Mouse (Mus musculus) brain, adult 2 months (tissue): ENCODE measurements around the gene Sik3.

Source experiments
- DNase-seq: peaks from one replicate; pipeline ENCODE4 v3.0.0; 2011; ENCODE audit warnings: low read depth, low spot score

Sik3 gene

DNA sequence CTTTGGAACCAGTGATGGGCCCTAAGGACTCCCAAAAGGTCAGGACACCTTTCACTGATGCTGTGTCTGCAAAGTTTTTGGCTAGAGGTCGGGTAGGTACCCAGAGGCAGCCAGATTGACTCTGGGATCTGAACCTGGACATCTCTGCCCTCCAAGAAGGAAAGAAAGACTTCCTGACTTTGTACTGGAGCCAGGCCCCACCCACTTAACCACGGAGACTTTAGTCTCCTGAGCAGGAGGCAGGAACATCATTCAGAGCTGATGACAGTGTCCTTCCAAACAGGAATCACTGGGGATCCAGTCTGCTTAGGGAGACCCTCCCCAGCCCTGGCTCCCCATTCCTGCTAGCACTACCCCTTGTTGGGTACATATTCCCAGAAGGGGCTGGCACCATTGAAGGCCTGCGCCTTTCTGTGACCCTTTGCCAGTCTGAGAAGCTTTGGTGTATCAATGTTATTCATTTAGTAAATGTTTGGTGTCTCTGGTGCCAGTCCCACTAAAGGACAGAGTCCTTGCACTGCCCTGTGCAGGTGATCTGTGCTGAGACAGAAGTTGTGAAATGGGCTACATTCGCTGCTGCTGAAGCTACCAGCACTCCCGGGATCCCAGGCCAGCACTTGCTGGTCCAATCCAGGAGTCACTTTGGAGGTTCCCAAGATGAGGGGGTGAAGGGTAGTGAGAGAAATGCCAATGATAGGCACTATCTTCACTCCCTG, 212.5 kb downstream of the Sik3 start:
- no peak for DNase-seq

DNA sequence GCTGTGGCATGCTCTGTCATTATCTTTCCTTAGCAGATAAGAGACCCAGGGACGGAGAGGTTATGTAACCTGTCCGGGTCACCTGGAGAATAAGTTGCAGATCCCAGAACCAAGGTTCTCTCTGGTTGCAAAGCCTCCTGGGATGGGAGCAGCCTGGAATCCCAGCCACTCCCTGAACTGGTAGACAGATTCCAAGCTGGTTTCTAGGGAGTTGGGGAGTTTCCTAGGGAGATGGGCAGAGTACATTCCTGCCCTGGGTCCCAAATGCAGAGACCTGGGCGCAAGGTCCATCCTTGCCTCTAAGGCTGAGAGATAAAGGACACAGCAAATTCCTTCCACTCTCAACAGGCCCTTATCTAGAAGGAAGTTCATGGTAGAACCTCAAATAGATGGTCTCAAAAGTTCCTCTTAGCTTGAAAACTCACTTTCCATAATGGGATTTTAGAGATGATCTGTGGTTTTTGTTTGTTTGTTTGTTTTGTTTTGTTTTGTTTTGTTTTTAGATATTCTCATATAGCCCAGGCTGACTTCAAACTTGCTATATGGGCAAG, 214.5 kb downstream of the Sik3 start:
- DNase-seq, result no peak

DNA sequence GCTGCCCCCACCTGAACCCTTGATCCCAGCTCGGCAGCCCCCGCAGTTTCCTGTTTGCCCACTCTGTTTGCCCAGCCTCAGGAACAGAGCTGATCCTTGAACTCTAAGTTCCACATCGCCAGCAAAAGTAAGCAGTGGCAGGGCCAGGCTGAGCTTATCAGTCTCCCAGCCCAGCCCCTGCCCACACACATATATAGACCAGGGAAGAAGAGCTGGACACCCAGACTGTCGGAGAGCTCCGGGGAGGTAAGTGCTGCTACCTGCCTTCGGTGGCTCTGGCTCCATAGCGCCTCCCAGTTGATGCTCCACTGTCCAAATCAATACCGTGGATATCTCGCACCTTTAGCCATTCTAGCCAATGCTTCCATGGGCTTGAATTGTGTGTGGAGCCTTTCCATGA, 215.9 kb downstream of the Sik3 start, which contains the start of gene Apoa1:
Gene Apoa1 (plus strand): TSS at position 90 of the 400 bp plus-strand sequence.
- no peak for DNase-seq

DNA sequence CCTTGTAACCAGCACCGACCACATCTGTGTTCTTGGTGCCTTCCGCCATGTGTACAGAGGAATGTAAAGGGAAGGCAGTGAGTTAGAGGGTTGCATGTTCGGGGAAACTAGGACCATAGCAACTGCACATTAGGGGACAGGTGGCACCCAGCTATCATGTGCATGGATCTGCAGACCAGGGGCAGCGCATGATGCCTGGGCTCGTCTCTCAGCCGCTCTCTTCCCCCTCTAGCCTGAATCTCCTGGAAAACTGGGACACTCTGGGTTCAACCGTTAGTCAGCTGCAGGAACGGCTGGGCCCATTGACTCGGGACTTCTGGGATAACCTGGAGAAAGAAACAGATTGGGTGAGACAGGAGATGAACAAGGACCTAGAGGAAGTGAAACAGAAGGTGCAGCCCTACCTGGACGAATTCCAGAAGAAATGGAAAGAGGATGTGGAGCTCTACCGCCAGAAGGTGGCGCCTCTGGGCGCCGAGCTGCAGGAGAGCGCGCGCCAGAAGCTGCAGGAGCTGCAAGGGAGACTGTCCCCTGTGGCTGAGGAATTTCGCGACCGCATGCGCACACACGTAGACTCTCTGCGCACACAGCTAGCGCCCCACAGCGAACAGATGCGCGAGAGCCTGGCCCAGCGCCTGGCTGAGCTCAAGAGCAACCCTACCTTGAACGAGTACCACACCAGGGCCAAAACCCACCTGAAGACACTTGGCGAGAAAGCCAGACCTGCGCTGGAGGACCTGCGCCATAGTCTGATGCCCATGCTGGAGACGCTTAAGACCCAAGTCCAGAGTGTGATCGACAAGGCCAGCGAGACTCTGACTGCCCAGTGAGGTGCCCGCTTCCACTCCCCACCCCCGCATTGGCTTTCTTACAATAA, 217.2 kb downstream of the Sik3 start:
- peak; percentile 98 for DNase-seq

DNA sequence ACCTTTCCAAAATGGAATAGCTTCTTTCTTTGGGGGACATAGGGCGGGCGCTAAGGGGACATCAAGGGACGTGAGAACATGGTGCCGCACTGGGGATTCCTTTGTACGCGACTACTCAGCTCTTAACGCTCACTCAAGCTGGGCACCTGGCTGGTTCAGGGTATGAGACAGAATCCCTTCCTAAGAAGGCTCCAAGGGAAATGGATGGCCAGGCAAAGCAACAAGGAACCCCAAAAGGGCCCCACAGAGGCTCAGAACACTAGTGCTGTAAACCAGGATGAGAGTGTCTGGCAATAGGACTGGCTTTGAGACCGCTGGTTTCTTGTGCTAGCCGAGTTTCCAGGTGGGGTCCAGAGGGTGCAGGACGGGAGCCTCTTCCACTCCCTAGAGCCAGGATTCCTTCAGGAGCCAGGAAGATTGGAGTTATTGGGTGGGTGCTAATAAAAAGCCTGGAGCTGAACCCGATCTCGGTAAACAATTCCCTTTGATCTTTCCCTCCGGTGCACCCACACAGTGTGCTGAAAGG, 217.9 kb downstream of the Sik3 start:
- no peak for DNase-seq

DNA sequence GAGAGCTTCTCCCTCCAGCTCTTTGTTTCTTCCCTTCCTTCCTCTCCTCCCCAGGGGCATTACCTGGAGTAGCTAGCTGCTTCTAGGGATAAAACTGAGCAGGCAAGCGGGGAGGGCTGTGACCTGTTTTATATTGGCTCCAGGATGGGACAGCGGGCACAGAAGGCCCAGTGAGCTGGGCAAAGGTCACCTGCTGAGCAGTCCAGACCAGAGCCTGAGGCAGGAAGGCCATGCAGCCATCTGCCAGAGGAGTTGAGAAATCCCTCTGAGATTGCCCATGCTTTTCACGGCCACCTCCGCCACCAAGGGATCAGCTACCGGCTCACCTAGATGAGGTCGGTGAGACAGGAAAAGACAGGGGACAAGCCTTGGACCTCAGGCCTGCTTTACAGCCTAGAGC, 222.6 kb downstream of the Sik3 start:
- DNase-seq, result peak; percentile 57

DNA sequence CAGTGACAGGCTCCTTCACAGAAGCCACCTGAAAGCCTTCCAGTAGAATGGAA, 222.8 kb downstream of the Sik3 start, which contains the start of gene Apoc3:
Gene Apoc3 (minus strand): TSS at position 41 of the 53 bp plus-strand sequence.
- DNase-seq, result no peak

DNA sequence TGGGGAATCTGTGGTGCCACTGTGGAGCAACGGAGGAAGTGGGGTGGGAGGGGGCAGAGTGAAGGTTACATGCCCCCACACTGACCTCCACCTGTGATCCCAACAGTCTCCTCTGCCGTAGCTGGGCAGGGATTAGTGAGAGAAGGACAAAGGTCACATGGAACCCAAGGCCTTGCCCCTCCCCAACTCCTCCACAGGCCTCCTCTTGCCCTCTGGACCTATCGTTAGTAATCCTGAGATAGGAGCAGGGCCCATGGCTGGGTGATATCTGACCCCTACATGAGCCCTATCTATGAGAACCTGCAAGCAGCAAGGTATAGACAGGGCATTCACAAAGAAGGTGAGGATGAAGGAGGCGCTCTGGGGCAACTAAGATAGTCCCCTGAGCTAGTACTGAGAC, 223.0 kb downstream of the Sik3 start:
- DNase-seq, result no peak

DNA sequence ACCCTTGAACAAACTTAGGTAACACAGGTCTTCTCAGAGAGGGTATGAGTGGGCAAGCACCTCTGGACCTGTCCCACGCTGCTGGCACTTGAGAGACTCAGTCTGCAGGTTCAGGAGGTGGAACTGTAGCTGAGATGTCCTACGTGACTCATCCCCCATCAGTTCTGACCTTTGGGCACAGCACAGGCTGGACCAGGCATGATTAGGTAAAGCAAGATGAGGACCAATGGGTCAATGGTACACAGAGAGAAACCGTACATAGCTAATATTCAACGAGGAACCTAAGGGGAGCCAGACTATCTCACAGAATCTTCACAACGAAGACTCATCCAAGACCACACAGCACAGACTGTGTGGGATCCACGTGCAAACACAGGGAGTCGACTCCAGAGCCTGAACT, 226.2 kb downstream of the Sik3 start:
- DNase-seq, result no peak

DNA sequence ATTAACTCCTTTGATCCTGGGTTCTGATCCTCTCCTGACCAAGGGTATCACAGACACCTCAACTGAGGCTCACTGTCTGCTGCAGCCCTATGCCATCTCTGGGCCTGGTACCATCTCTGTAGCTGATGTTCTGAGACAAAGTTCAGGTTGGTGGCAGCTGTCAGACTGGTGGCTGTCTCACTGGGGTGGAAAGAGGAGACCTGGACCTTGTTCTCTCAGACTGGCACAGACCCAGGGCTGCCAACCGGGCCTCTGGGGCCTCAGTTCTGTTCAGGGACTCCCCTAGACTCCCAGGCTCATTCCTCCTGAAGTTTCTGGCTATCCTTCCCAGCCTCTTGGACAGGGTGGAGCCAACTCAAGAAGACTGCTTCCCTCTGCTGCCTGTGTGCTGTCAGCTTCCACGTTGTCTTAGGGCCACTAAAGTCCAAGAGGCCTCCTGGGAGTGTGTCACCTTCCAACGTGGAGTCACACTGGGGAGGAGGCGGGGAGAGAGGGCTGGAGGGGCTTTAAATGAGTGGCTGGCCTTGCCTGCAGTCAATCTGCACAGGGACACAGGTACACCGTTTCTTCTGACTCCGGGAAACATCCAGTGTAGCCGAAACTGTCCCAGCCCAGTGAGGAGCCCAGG, 228.0 kb downstream of the Sik3 start, which contains the start of gene Apoa4:
Gene Apoa4 (plus strand): TSS at position 171 of the 628 bp plus-strand sequence.
- no peak for DNase-seq

DNA sequence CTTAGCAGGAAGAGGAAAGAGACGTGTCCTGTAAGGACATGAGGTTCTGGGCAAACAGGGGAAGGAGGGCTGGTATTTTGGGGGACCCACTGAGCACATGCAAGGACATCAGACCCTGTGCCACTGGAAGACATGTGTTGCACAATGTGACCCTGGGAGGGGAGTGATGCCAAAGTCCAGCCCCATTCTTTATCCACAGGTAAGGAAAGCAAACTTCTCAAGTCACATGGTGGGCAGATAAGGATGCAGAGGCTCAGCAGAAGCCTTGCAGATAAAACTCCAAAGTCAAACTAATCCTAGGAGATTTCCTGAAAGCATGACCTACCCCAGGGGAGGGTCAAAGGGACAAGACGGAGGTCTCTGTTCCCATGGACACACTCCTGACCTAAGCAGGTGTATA, 229.2 kb downstream of the Sik3 start:
- DNase-seq, result no peak

DNA sequence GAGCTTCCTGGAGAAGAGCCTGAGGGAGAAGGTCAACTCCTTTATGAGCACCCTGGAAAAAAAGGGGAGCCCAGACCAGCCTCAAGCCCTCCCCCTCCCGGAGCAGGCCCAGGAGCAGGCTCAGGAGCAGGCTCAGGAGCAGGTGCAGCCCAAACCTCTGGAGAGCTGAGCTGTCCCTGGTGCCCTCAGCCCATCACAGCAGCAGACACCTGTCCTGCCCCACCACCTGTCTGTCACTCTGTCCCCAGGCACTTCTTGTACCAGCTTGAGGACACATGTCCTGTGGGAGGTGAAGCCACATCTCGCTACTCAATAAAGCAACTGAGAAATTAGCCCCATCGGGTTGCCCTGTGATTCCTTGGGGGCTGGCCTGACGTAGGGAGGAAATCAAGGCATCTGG, 230.5 kb downstream of the Sik3 start:
- DNase-seq, result no peak

DNA sequence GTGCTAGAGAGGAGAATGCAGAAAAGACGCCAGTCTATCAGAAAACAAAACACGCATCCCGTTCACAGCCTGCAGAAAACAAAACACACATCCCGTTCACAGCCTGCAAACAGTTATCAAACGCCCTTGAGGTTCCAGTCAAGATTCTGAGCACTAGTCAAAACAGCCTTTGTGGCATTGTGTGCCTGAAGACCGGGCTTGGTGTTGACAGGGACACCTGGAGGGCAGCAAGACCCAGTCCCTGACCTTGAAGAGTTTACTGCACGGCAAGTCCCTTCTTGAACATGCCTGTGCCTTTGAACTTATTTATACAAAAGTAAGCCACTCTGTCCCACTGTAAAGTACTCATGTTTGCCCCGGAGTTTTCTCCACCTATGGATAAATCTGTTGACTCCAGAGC, 231.0 kb downstream of the Sik3 start:
- no peak for DNase-seq

DNA sequence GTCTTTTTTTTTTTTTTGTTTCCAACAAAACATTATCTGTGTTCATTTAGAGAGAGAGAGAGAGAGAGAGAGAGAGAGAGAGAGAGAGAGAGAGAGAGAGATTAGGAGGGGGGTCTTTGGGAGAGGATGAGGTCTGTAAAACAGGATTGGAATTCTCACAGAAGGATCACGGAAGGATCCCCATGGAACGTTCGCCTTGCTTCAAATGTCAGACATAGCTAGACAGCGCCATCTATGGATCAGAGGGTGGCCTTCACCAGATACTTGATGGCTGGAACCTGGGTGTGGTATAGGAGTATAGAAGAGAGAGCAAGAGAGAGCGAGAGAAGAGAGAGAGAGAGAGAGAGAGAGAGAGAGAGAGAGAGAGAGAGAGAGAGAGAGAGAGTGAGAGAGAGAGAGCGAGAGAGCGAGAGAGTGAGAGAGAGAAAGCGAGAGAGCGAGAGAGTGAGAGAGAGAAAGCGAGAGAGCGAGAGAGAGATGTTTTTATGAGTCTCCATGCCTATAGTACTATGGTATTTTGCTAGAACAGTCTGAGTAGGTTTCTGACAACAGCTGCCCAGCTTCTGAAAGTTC, 234.2 kb downstream of the Sik3 start:
- peak; percentile 94 for DNase-seq

DNA sequence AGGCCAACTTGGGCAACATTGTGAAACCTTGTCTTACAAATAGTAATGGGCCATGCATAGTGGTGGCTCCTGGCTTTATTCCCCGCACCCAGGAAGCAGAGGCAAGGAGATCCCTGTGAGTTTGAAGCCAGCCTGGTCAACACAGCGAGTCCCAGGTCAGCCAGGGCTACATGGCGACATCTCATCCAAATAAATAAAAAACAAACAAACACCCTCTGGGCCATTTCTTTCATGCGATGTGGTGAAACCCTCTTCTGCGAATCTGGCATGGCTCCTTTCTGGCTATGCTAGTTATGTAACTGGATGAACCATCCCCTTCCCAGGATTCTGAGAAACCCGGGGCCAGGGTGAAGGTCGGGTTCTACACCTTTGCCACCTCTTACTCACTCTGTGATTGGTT, 243.6 kb downstream of the Sik3 start:
- DNase-seq, result no peak

DNA sequence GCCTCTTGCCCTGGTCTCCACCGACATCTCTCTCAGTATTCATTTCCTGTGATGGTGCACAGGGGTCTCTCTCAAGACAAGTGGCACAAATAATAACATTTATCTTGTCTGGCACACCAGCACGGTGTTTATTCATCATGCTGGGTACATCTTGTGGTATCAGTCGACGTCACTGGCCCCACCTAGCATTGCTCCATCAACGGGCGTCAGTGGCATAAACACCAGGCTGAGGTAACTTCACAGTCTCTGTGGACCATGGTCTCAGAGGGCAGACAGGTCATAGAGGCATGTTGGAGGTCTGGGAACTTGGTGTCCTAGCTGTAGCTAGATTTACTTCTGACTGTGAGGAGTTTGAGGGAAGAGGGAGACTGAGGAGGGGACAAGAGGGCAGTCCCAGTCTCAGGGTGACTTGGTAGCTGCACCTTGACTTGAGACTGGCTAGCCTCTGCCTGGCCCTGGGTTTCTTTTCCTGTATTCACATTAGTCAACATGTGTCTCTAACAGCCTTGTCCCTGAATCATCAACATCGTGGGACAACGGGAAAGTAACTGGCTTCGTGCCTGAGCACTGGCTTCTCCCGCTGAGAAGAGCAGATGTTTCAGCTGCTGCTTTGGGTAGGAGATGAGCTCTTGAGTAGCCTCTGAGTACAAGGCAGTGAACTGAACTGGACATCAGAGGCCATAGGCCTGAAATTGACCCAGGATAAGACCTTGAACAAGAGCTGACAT, 244.2 kb downstream of the Sik3 start:
- DNase-seq, result peak; percentile 14

DNA sequence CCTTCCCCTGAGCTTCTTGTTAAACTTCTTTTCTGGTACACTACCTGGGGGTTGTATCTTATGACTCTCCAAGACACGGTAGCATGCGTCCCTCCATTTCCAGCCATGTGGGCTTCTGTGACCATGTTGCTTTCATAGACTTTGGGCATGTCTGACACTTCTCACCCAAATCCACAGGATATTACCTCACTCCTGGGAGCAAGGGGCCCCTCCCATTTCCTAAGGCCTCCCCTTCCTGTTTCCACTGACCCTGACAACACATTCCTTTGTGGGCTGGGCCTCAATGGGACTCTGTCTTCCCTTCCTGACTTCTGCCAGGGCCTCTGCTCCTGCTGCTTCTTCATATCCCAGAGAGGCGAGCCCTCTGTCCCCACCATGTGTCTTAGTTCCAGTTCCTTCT, 244.9 kb downstream of the Sik3 start:
- no peak for DNase-seq

DNA sequence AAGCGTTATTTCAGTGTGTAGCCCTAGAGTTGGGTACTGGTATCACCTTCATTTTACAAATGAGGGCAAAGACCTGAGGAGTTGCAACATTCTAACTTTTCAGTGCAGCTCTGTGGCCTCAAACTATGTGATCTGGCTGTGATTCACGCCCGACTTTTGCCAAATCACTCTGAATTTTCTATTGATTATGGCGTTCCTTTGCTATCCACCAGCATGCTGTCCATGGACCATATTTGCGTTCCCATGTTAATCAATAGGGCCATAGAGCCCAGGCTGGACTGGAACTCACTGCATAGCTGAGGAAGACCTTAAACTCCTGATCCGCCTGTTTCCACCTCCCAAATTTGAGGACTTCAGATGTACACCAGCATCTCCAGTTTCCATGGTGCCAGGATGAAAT, 246.5 kb downstream of the Sik3 start:
- no peak for DNase-seq

DNA sequence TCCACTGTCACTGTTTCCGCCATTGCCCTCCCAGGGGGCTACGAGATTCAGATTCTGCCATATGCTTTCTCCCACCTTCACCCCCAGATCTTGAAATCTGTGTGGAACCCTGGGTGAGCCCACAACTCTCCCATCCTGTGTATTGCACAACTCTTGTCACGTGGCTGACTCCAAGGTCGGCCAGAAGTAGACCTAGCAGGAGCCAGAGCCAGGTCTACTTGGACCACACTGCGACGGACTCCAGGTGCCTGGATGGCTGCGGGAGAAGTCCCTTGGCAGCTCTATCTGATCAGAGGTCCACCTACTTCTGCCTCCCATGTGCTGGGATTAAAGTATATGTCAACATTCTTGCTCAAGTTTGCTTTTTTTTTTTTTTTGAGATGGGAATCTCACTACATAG, 248.5 kb downstream of the Sik3 start:
- DNase-seq, result no peak

DNA sequence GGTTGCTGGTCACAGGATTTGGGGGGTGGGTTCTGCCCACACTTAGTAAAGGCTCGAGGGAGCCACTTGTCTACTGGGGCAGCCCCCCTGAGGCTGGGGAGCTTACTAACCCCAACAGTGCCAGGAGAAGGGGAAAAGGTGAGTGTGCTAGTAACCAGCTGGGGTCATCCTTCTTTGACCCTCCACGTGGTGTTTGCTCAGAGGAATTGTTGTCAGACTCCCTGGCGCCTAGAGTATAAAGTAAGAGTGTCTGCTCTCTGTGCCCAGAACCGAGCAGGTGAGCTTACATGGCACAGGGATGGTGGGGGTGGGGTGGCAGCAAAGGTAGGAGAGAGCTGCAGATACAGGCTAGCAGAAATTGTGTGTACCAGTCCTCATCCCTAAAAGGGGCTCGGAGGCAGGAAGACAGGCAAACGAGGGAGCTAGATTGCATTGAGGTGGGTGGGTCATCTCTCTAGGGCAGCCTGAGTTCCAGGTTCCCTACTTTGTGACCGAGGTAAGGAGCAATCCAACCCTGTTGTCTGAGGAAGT, 255.8 kb downstream of the Sik3 start, which contains the start of gene Apoa5:
Gene Apoa5 (plus strand): TSS at position 291 of the 531 bp plus-strand sequence.
- no peak for DNase-seq

DNA sequence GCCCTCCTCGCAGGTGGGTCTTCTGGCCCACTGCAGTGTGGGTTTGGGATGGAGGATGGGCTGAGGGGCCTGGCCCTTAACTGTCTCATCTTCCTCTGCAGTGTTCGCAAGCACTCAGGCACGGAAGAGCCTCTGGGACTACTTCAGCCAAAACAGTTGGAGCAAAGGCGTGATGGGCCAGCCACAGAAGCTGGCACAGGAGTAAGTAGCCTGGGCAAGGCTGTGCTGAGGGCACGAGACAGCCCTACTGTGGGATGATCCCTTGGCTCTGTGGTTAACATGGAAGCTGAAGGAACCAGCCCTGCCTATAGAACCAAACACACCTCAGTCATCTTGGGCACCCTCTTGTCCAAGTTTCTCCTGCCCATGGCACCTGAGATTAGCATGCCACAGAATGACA, 256.5 kb downstream of the Sik3 start:
- DNase-seq, result no peak
